Mouse (Mus musculus) spleen, adult 2 months (tissue): ENCODE data around the gene Qrich1. TPM values are rescaled to one million over a fixed set of nuclear protein-coding genes. Genes with fewer than 3 reads are reported as not detected.
"Not testable (repeated sequence)": the region's sequence is repeated elsewhere in the genome, so short reads cannot be mapped to it uniquely, and the experiment has no call there.

Source experiments
- DNase-seq, 2 experiments: peaks; one replicate each; pipeline versions ENCODE4 v3.0.0 to v3.0.0-alpha.2; 2012 to 2021; ENCODE audit warnings: low spot score in 2 of 2, low read depth in 1 of 2
- H3K27ac ChIP-seq: fragments of 200-500 bp; 2 replicates; pipeline ENCODE4 v1.5.1; 2012; ENCODE audit warnings: low read length, inconsistent platforms; ENCODE audit not compliant: insufficient read depth
- H3K27me3 ChIP-seq: fragments of 200-500 bp; 2 replicates; pipeline ENCODE4 v1.6.1; 2012; ENCODE audit warnings: mild to moderate bottlenecking, moderate library complexity, low read length, inconsistent platforms; ENCODE audit not compliant: control insufficient read depth, insufficient read depth
- H3K36me3 ChIP-seq: fragments of 200-500 bp; 2 replicates; pipeline ENCODE4 v1.6.1; 2012; ENCODE audit warnings: mild to moderate bottlenecking, low read length, inconsistent platforms; ENCODE audit not compliant: control insufficient read depth, insufficient read depth
- H3K4me1 ChIP-seq: fragments of 200-500 bp; 2 replicates; pipeline ENCODE4 v1.6.1; 2011; ENCODE audit warnings: inconsistent platforms; ENCODE audit not compliant: control insufficient read depth, insufficient read depth, insufficient read length
- H3K4me3 ChIP-seq: fragments of 200-500 bp; 2 replicates; pipeline ENCODE4 v1.5.1; 2011; ENCODE audit warnings: mild to moderate bottlenecking, inconsistent platforms; ENCODE audit not compliant: insufficient read depth, insufficient read length; ENCODE audit errors: extremely low read depth
- CTCF ChIP-seq: fragments of 200-500 bp; IDR thresholded peaks from 2 replicates; pipeline ENCODE4 v1.5.1; 2011; ENCODE audit warnings: mild to moderate bottlenecking, inconsistent platforms; ENCODE audit not compliant: insufficient read depth, insufficient read length, insufficient replicate concordance; ENCODE audit errors: extremely low read depth
- POLR2A ChIP-seq: fragments of 200-500 bp; IDR thresholded peaks from 2 replicates; pipeline ENCODE4 v1.6.1; 2011; ENCODE audit warnings: low read depth, low read length, inconsistent platforms
- WGBS: fragments of 180-500 bp; shearing (Covaris S2); methylation state at CpG from one replicate; pipeline ENCODE4 v1.1.7; 2018; 5-methylcytosine and 5-hydroxymethylcytosine counted together
- polyA plus RNA-seq: library from polyadenylated mRNA; depleted of rRNA; stranded (reverse); fragments of >200 nt; gene quantifications from 2 replicates; pipeline ENCODE4 v1.2.3, GENCODE M21; 2012

Qrich1 gene
- polyA plus RNA-seq, 1 experiment: 76.7 TPM

GRCm38 (mm10) chr9:108589229-108589628 lies 72.6 kb downstream of the Qrich1 start:
- TF ChIP-seq POLR2A (no peak), CTCF (no peak)
- H3K4me3 ChIP-seq: no peak overlapping the region
- H3K4me1 ChIP-seq: no peaks in the 10 kb centered on the region
- H3K36me3 ChIP-seq: no peaks in the 10 kb centered on the region
- no peaks in the 10 kb centered on the region for H3K27me3 ChIP-seq
- 69% methylated on average over 5 of the region's 5 CpGs for WGBS
- no peak overlapping the region for H3K27ac ChIP-seq
- no peak for DNase-seq

DNA sequence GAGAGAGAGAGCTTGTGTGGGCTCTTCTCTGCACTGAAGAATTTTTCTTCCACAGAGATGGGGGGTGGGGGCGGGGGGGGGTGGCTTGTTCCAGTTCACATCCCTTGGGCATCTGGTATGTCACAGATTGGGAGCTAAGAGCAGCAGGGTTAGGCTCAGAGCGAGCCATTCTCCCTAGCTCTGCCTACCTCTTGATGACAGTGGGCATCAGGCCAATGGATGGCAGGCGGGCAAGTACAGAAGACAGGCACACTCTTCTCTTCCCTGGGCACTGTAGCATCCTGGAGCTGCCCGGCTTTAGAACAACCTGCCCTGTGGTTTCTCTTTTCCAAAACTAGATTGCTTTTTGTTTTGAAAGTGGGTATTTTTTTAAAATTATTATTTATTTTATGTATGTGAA lies 74.9 kb downstream of the Qrich1 start:
- no peaks in the 10 kb centered on the region for H3K4me1 ChIP-seq
- no peak overlapping the region for H3K27ac ChIP-seq
- TF ChIP-seq CTCF: no peak
- TF ChIP-seq POLR2A: no peak
- no peaks in the 10 kb centered on the region for H3K27me3 ChIP-seq
- no peaks in the 10 kb centered on the region for H3K36me3 ChIP-seq
- 92% methylated on average over 4 of the region's 4 CpGs for WGBS
- H3K4me3 ChIP-seq: no peak overlapping the region
- DNase-seq: no peak

- Histone ChIP-seq H3K4me3 (no peak overlapping the region), H3K27me3 (peaks cover 2% of the 10 kb centered on the region; the same call in 1 of the 2 replicates), H3K36me3 (no peaks in the 10 kb centered on the region), H3K4me1 (peaks cover 8% of the 10 kb centered on the region), H3K27ac (no peak overlapping the region)
- WGBS: 82% methylated on average over 3 of the region's 3 CpGs
- no peak for TF ChIP-seq CTCF
- no peak for DNase-seq
Measured at GRCm38 (mm10) chr9:108594354-108594753, 77.7 kb downstream of the Qrich1 start.

DNA sequence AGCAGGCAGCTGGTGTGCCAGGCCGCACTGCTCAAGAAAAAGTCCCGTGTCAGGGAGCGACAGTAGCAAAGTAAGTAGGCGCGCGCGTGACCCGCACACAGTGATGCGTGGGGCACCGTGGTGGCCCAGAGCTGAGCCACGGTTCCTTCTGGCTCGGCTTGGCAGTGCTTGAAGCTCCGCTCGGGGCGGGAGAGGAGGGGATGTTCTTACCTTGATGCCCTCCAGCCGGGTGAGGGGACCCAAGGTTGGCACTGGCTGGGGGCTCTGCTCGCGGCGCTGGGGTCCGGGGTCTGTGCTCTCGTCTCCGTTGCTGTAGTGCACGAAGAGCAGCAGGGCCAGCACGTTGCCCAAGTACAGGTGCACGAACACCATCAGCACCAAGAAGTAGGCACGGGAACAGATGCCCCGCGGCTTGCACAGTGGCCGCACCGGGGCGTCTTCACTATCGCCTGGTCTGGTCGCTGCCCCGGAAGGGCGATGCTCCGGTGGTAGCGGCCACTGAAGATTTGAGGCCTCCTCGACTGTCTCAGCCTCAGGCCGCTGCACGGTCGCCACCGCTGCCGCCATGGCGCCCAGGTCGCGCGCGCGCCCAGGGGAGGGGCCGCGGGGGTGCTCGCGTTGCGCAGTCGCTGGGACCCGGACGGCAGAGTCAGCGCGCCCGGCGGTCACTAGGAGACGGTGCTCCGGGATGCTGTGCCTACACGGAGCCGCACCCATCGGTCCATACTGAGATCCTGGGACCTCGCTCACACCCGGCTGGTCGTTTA lies 80.6 kb downstream of the Qrich1 start, which contains the start of gene P4htm:
Gene P4htm, minus strand, starts transcription at position 670 of the 767 bp plus-strand sequence.
- 8% methylated on average over 69 of the region's 69 CpGs for WGBS
- peak in 1 of 2 experiments; percentile 37 for DNase-seq
- Histone ChIP-seq H3K27ac (no peak within 1 kb of the TSS), H3K27me3 (peaks cover 2% of the 10 kb centered on the region; the same call in 1 of the 2 replicates), H3K4me3 (peak within 1 kb of the TSS; percentile 81), H3K36me3 (peaks cover 2% of the 10 kb centered on the region; the same call in 1 of the 2 replicates), H3K4me1 (peaks cover 8% of the 10 kb centered on the region)
- TF ChIP-seq CTCF (no peak), POLR2A (no peak)

- Histone ChIP-seq H3K36me3 (peaks cover 8% of the 10 kb centered on the region), H3K4me3 (no peak overlapping the region), H3K27me3 (peaks cover 2% of the 10 kb centered on the region; the same call in 1 of the 2 replicates), H3K27ac (no peak overlapping the region), H3K4me1 (peaks cover 8% of the 10 kb centered on the region)
- DNase-seq: no peak
- no peak for TF ChIP-seq CTCF
- TF ChIP-seq POLR2A: no peak
- 75% methylated on average over 4 of the region's 4 CpGs for WGBS
Measured at GRCm38 (mm10) chr9:108599021-108599566, 82.5 kb downstream of the Qrich1 start.

DNA sequence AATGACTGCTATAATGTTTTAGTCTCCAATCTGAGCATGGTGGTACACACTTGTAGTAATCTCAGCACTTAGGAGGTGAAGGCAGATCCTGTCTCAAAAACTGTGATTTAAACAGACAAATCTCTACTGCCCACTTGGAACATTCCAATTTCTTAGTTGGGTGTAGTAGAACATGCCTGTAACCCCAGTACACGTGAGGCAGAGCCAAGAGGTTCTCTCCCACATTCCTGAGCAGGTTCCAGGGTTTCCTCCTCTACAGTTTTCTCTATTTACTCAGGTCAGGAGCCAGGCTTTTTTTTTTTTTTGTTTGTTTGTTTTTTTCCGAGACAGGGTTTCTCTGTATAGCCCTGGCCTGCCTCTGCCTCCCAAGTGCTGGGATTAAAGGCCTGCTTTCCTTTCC lies 83.4 kb downstream of the Qrich1 start:
- no peak for TF ChIP-seq POLR2A
- no peak for TF ChIP-seq CTCF
- H3K4me1 ChIP-seq: peaks cover 8% of the 10 kb centered on the region
- H3K27me3 ChIP-seq: peaks cover 2% of the 10 kb centered on the region; the same call in 1 of the 2 replicates
- DNase-seq: no peak
- peaks cover 14% of the 10 kb centered on the region for H3K36me3 ChIP-seq
- H3K27ac ChIP-seq: no peak overlapping the region
- no peak overlapping the region for H3K4me3 ChIP-seq
- 88% methylated on average over 2 of the region's 2 CpGs for WGBS

DNA sequence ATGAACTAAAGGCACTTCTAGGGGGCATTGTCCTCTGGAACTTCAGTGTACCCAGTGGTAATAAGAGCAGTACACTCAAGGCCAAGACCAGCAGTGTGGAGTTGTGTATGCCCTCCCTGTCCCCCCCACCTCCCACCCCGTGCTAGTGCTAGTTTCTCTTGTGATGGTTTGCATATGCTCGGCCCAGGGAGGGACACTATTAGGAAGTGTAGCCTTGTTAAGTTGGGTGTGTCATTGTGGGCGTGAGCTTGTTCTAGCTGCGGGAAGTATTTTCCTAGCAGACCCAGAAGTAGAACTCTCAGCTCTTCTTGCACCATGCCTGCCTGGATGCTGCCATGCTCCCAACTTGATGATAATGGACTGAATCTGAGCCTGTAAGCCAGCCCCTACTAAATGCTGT lies 85.4 kb downstream of the Qrich1 start:
- no peak for TF ChIP-seq POLR2A
- no peak for TF ChIP-seq CTCF
- 75% methylated on average over 4 of the region's 4 CpGs for WGBS
- DNase-seq: no peak
- H3K4me1 ChIP-seq: peaks cover 6% of the 10 kb centered on the region
- peaks cover 23% of the 10 kb centered on the region for H3K36me3 ChIP-seq
- no peak overlapping the region for H3K4me3 ChIP-seq
- peaks cover 2% of the 10 kb centered on the region; the same call in 1 of the 2 replicates for H3K27me3 ChIP-seq
- H3K27ac ChIP-seq: no peak overlapping the region

GRCm38 (mm10) chr9:108607929-108608328 lies 91.3 kb downstream of the Qrich1 start:
- WGBS: 67% methylated on average over 5 of the region's 5 CpGs
- H3K27ac ChIP-seq, H3K27me3 ChIP-seq, H3K4me1 ChIP-seq, H3K4me3 ChIP-seq, DNase-seq: not testable (repeated sequence)
- H3K36me3 ChIP-seq: peaks cover 55% of the 10 kb centered on the region
